Mouse (Mus musculus): ENCODE measurements around the gene Actn1.

Gene Actn1

DNA sequence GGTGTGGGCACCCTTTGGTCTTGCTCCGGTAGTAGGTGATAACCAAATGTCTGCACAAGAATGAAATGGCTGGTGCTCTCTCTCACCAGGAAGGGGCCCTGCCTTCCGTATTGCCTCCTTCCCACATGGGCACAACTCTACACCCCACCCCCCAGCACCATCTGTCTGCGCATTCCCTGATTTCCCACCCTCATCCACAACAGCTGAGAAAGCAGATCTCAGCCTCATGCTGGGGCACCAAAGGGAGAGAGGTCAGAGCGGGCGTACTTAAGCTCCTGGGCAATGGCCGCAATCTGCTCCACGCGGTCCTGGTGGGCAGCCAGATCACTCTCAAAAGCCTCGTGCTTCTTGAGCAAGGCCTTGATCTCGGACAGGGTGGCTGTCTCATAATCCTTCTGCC lies 82.1 kb downstream of the Actn1 start:
- peak; percentile 40 to 50 for DNase-seq

DNA sequence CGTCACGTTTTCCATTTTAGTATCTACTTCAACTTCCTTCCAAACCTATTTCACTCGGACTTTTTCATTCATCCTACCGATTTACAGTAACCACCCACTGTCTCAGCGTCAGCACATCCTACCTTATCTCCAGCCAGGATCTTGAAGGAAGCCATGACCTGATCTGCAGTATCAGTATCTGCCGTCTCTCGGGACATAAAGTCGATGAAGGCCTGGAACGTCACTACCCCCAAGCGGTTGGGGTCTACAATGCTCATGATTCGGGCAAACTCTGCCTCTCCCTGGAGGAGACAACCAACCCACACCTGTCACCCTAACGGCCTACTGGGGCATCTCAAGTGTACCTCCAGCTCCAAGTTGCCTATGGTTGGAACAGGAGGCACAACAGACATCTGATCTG lies 91.4 kb downstream of the Actn1 start:
- DNase-seq: peak; percentile 31 to 32

DNA sequence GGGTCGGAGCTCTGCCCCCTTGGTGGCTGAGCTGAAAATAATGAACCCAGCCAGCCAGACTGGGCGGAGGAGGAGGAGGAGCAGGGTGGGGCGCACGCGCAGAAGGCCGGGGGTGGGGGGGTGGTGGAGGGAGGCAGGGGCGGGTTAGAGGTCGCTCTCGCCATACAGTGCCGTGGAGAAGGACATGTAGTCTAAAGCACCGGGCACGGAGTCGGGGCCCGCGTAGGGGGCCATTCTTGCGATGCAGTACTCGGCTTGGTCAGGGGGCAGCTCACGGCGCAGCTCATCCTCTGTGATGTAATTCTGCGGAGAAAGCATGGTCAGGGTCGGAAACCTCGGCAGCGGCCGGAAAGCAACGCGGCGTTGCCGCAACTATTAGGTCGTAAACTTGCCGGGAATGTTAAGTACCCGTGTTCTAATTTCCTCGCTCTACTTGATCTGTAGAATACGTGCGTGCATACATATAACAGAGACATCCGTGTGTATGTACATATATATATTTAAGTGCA lies 91.9 kb downstream of the Actn1 start:
- DNase-seq: peak; percentile 89 to 93

DNA sequence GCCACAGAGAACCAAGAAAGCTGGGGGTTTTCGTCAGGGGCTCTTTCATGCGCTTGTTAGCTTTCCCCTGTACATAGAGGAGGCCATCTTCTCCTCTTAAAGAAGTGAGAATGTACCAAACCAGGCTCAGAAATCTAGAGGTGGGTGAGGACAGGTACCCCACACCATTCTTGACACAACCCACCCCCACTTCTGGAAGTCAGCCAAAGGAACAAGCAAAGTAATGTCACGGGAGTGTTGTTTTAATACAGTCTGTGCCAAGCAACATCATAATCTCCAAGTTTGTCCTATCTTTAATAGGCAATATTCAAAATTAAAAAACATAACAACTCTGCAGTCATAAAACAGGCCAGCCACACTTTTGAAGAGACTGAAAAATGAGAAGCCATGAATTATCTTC lies 92.8 kb downstream of the Actn1 start:
- peak; percentile 28 to 45 for DNase-seq

DNA sequence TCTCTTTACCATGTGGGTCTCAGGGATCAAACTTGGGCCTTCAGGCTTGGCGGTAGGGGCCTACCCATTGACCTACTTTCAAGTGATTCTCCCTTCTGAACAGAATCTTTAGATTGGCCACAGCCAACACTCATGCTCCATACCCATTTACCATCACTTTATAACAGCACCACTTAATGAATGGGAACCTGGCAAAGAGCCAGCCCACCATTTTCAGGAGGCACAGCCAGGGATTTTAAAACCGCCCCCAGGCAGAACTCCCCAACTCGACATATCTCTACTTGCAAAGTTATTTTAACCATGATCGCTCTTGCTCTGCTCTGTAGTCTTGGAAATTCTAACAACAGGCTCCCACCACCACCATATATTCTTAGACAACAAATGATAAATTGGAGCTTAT lies 93.5 kb downstream of the Actn1 start:
- DNase-seq: no peak

DNA sequence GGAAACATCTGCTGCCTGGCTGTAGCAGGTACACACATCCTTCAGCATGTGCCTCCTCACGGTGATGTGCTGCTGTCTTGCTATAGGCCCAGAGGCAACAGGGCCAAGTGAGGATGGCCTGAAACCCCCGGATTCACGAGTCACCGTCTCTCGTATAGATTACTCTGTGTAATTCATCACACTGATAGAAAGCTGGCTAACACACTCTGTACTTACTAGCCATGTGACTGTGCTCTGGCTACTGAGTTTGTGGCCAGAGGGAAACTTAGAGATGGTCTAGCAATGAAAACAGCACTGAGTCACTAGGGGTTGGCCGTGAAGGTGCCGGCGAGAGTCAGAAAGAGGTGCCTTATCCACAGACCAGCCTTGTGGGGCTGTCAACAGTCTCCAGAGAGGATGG lies 95.6 kb downstream of the Actn1 start:
- DNase-seq: no peak

DNA sequence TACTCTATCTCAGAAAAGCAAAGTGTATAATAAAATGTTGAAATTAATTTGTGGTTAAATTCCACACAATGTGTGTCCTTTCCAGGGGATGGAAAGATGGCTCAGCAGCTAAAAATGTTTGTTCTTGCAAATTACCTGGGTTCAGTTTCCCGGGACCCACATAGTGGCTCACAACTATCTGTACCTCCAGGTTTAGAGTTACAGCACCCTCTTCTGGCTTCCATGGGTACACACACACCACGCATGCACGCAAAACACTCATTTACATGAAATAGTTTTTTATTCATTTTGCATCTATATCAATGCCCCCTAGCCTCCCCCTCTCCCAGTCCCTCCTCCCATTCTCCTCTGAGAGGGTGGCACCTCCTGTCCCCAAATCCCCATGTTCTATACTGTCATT lies 97.7 kb downstream of the Actn1 start:
- no peak for DNase-seq

DNA sequence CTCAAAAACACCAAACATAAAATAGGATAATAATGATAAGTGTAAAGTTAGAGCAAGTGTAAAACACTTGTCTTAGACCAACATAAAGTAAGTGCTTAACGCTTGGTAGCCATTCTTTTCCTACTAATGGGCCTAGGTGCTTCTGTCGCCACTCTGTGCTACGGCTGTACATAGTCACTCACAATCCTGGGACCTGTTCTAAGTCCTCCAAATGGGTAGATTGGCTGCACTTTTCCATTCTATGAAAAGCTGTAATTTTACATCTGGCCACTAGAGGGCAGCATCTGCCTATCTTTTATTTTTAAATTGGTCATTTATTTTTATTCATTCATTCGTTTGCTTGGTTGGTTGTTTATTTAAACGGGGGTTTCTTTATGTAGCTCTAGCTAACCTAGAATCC lies 102.5 kb downstream of the Actn1 start:
- DNase-seq: peak; percentile 42 to 51

DNA sequence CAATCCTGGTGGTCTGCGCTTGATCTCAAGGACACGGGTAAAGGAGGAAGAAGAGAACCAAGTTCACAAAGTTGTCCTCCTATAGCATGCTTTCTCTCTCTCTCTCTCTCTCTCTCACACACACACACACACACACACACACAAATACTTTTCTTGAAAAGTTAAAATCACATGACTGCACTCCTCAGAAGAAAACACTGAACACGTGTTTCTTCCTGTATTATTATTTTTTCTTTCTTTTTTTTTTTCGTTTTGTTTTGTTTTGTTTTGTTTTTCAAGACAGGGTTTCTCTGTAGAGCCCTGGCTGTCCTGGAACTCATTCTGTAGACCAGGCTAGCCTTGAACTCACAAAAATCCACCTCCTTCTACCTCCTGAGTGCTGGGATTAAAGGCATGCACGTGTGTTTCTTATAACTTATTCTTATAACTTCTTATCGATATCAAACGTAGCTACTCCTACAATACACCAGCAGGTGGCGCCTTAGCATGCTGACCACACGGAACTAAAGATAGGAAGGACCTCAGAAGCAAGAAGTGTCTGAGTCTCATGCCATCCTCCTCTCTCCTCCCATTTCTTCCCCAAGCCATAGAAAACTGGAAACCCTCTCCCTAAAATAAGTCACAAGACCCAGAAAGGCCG lies 106.4 kb downstream of the Actn1 start:
- DNase-seq: peak; percentile 73 to 81

DNA sequence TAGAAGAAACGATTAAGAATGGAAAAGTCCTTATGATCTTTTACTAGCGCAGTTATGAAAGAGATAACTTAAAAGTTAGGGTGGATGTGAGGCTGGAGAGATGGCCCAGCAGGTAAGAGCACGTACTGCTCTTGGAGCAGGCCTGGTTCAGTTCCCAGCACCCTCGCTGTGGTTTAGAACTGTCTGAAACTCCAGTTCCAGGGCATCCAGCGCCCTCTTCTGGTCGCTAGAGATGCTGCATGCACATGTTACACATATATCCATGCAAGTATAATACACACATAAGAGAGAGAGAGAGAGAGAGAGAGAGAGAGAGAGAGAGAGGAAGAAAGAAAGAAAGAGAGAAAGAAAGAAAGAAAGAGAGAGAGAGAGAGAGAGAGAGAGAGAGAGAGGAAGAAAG lies 107.1 kb downstream of the Actn1 start:
- no peak for DNase-seq

DNA sequence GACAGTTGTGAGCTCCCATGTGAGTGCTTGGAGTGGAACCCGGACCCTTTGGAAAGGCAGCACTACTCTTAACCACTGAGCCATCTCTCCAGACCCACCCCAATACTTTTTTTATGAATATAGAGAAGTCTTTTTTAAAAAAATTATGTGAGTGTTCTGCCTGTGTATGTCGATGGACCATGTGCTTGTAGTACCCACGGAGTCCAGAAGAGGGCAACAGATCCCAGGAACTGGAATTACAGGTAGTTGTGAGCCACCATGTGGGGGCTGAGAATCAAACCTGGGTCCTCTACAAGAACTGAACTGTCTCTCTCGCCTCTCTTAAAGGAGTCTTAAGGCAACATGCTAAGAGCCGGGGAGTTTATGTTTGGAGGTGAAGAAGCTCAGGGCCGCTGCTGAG lies 108.3 kb downstream of the Actn1 start:
- DNase-seq: no peak

DNA sequence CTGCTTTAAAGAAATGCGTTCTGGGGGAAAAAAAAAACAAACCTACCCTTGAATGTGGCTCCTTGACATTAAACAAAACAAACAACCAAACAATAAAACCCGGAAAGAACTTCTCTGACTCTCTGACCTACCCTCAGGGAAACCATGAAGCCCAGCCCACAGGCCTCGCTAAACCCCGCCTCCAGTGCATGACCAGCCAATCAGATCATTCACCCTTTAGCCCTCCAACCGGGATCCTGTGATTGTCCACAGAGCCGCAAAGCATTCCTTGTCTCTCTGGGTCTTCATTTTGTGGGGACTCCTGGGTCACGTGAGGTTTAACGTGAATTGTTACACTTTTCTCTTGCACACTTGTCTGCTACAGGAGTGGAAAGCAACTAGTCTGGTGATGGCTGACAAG lies 109.5 kb downstream of the Actn1 start:
- no peak for DNase-seq

DNA sequence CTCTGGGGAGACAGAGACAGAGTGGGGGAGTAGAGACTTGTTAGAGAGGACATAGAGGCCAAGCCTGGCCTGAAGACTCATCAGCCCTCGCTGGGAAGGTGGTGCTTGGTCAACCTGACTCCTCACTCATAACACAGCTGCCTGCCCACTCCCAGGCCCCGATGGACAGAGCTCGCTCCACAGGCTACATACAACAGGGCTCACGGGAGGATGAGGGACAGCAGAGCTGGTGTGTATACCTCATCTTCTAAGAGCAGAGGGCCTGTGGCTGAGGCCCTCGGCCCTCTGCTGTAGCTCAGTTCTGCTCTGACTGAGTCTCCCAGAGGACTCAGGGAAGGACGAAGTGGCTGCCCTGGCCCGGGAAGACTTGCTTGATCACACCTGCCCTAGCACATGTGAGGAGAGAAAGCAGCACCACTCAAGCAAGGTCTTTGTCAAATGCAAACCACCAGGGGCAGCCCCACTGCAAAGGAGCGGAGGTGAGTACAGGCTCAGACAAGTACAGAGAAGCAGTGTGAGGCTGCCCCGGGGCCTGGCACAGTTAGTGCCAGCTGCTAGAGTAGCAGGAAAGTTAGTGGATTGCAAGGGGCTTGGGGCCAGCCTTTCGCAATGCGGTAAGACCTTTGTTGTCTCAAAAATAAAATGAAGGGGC lies 112.5 kb downstream of the Actn1 start:
- no peak for DNase-seq

DNA sequence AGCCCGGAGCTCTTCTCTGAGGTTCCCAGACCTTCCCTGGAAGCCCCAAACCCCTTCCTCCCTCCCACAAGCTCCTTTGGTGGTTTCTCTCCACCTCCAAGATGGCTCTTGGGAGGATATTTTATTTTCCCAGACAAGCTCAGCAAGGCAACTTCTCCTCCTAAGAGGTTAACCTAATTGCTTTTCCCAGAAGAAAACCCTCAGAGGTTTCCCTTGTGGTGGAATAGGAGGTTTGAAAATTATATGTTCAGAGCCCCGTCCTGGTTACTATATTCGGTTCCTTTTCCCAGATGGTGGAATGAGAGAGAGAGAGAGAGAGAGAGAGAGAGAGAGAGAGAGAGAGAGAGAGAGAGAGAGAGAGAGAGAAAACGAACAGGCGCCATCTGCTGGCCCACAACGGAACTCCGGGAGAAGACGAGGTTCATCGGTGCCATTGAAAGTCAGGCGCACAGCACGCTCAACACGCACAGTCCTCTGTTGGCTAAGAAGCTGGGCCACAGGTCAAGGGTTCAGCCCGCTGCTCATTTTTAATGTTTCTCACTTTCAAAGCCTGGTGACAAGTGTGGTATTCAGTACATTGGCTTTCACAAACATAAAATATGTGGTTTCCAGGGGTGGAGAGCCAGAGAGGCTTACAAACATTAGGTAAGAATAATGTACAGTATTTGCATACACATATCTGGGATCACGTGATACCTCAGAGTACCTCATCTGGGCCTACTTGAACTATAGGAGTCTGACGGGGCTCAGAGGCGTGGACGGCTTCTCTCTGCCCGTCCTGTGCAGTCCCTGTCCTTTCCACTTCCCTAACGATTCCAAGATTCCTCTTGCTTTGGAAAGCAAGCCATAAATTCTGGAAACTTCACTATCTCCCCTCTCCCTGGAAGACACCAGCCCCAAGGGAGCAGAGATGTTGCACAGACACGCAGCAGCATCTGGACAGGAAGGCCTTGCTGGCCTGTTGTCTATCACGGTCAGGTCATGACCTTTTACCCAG lies 113.6 kb downstream of the Actn1 start:
- DNase-seq: peak; percentile 81 to 91

DNA sequence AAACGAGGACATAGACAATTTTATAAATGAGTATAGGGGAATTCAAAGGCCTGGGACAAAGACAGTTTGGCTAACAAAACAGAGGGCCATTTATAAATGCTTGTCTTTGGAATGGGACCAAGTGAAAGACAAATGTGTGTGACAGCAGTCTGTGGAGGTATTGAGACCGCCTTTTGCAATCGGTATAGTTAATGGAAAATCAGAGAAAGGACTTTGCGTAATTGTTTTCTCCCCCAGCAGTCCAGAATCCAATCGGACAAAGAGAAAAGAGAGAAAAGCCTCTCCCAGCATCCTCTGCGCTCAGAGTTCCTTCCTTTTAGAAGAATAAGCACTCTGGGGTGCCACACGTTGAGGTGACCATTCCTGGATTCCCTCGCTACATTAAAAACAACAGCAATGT lies 114.8 kb downstream of the Actn1 start:
- no peak for DNase-seq

DNA sequence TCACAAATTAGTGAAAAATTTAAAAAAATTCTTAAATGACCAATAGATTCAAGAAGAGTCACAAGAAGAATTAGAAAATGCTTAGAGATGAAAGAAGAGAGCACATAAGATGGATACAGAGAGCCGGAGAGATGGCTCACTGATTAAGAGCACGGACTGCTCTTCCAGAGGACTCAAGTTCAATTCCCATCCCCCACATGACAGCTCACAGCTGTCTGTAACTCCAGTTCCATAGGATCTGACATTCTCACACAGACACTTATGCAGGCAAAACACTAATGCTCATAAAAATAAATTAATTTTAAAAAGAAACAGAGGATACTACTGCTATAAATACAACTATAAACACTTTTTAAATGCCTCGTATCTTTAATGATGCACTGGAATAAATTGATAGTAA lies 115.3 kb downstream of the Actn1 start:
- no peak for DNase-seq

DNA sequence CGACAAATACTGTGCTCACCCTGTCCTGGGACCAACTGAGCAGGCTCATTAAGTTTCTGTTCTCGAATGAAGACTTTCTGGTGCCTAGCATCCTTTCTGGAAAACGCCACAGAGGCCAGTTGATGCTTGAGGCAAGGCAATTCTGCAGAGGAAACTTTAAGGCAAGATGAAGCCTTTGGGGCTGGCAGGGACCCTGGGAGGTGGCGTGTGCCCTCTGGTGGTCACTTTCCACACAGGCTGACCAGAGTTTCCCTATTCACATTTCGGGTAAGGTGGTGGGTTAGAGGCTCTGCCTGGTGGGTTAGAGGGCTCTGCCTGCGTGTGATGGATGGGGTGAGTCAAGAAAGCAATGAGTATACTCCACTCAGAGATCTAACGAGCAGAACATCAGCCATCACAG lies 118.7 kb downstream of the Actn1 start:
- peak; percentile 76 to 84 for DNase-seq

DNA sequence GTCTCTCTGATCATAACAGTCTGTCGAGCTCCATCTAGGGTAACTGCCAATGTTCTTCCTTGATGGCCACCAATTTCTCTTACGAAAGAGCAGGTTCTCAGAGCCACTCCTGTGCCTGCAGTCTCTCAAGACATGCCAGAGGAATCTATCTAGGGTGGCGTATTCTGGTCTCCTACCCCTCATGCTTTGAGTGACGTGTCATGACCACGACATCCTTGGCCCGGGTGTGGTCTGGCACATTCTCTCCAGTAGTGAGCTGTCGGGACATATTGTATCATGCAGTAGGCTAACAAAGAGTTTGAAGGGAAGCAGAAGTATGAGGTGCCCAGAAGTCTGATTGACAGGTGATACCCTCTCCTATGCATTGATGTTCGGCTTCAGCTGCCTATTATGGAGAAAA lies 119.2 kb downstream of the Actn1 start:
- no peak for DNase-seq

DNA sequence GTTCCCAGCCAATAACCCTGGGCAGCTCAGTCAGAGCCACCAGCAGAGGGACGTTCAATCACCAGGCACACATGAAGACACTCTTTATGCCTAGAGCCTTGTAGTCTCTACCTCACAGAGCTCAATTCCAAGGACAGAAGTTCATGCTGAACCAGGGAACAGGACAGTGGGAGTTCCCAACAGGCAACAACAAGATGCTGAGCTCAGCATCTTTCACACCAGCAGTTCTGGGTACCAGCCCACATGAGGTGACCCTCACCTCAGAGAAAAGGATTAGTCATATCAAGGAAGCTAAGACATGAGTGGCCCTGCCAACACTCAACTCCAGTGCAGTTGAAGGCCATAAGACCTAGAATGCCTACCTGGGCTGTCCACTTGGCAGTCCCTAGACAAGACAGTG lies 122.4 kb downstream of the Actn1 start:
- no peak for DNase-seq

DNA sequence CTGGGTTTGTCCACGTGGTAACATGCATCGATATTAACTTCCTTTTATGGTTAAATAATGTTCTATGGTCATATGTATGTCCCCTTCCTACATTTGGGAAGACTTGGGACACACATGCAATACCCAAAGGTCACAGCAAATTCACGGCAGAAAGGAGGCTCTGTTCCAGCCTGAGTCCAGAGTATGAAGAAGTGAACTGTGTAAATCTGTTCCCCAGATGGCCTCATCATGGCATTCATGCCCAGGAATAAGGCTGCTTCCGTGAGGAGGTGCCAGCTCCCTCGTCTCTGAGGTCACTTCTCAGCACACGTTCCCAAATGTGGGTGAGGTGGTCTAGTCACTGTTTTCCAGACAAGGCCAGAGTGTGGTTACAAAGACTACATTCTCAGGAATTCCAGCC lies 122.9 kb downstream of the Actn1 start:
- DNase-seq: peak in 1 of 2 experiments; percentile 39

DNA sequence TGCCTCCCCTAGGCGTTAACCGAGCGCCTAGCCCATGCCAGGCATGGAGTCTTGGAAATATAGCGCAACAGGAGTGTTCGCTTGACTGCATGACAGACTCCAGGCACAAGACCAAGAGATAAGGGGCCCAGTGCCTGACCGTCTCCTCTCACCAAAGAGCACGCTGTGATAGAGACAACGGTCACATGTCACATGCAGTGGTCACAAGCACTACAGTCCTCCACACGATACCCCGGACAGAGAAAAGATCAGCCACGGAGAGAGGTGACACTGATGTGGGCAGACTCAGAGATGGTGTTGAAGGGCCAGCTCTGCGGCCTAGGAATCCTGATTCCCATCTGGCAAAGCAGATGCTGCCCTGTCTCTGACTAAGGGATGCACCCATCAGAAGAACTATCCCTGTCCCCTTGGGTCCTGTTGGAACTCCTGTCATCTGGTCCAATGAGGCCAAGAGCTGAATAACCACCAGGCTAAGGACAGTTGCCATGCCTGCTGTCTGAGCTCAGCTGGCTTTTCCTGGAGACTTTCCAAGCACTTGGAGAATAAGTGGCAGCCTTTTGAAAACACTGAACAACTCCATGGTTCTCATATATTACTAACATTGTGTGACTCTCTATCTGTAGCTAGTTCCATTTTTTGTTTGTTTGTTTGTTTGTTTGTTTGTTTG lies 123.8 kb downstream of the Actn1 start:
- peak in 1 of 2 experiments; percentile 51 for DNase-seq

DNA sequence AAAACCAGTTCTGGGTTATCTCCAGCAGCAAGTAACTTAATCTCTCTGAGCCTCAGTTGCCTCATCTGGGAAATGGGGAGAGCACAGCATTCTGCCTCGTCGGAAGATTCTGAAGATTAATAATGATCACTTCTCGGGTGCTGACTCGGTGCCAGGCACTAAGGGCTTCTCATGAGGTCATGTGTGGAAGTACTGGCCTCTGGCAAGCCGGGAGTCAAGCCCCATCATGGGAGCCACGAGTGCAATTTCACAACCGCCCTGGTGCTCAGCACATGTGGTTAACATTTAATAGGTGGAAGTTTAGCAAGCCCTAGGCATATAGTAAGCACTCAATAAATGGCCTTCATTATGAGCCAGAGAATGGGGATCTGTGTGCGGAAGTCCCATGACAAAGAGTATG lies 125.0 kb downstream of the Actn1 start:
- no peak for DNase-seq

DNA sequence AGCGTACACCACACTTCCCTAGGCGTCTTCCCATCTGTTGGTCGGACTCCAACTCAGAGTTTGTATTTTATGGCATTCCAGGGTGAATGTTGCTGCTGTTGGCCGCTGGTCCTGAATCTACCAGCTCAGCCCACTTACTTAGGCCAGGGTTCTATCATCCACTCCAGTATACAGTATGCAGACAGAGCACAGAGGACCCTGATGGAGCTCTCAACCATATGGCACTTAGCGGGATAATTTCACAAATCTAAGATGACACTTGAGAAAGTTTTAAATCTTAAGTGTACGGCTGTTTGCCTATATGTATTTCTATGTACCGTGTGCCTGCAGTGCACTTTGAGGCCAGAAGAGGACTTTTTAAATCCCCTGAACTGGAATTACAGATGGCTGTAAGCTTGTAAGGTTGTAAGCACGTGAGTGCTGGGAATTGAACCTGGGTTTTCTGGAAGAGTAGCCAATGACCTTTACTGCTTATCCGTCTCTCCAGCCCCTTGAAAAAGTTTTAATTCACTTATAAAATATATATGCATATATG lies 127.1 kb downstream of the Actn1 start:
- DNase-seq: no peak
